Mouse (Mus musculus): ENCODE results near the gene Ckb. TPM values are rescaled to one million over a fixed set of nuclear protein-coding genes. Genes with fewer than 3 reads are reported as not detected.

Ckb gene
- polyA plus RNA-seq, 2 experiments: 26.1 to 26.5 TPM

DNA sequence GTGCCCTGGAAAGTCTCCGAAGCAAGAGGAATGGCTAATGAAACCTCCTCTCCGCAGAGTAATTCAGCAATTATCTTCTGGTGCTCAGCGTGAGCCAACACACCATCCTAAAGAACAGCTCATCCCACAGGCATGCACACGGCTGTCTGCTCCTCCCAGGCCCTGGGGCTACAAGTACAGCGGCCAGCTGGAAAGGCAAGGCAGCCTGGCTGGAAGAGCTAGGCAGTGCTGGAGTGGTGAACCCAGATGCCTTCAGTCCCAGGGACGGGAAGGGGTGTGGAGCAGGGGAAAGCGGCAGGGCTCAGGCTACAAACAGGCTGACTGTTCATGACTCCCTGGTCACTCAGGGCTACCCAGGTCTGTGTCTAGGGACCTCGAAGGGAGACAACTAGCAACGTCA lies 32.5 kb upstream of the Ckb start:
- Histone ChIP-seq H3K9me3 (ENCODE audit: control insufficient read depth, low read length) (no peaks in the 10 kb centered on the region), H3K4me3 (ENCODE audit: insufficient read depth in 1 of 2, low read depth in 2 of 2, low read length in 2 of 2) (no peak overlapping the region), H3K4me1 (replicated peaks; ENCODE audit: control insufficient read depth in 2 of 2, insufficient read depth in 2 of 2, low read length in 1 of 2) (no peaks in the 10 kb centered on the region), H3K9ac (replicated peaks) (no peak overlapping the region), H3K4me2 (ENCODE audit: low read depth) (no peak overlapping the region), H3K27me3 (ENCODE audit: control insufficient read depth, insufficient read depth, low read length) (no peaks in the 10 kb centered on the region), H3K36me3 (replicated peaks; ENCODE audit: control insufficient read depth, insufficient read depth, low read depth) (peaks cover 6% of the 10 kb centered on the region), H3K27ac (no peak overlapping the region)
- no peak for TF ChIP-seq CTCF (IDR thresholded peaks at IDR 0.05; ENCODE audit: low read depth)
- TF ChIP-seq EP300 (IDR thresholded peaks at IDR 0.05; ENCODE audit: low read depth): no peak
- DNase-seq (ENCODE audit: low read depth in 3 of 3, low spot score in 3 of 3) (no peak), ATAC-seq (ENCODE audit: insufficient read depth) (no peak)
- 62% methylated on average over 9 of the region's 9 CpGs for WGBS (ENCODE audit: insufficient replicate concordance)

DNA sequence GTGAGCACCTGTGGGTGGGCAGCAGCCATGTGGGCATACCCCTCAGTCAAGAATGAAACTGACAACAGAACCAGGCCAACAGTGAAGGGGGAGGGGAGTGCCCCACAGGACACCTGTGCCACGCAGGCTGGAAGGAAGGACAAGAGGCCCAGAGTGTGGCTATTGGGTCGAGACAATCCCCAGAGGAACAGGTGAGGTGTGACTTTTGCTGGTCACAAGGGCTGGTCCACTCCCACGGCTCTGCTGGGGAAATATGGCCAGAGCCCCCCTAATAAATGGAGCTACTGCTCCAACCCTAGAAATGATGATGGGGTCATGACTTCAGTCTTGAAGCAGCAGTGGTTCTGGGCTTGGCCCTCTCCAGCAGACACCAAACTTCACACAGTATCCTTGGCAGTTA lies 31.2 kb upstream of the Ckb start:
- Histone ChIP-seq H3K4me3 (ENCODE audit: insufficient read depth in 1 of 2, low read depth in 2 of 2, low read length in 2 of 2) (no peak overlapping the region), H3K27me3 (ENCODE audit: control insufficient read depth, insufficient read depth, low read length) (no peaks in the 10 kb centered on the region), H3K4me2 (ENCODE audit: low read depth) (no peak overlapping the region), H3K4me1 (replicated peaks; ENCODE audit: control insufficient read depth in 2 of 2, insufficient read depth in 2 of 2, low read length in 1 of 2) (no peaks in the 10 kb centered on the region), H3K36me3 (replicated peaks; ENCODE audit: control insufficient read depth, insufficient read depth, low read depth) (no peaks in the 10 kb centered on the region), H3K9me3 (ENCODE audit: control insufficient read depth, low read length) (no peaks in the 10 kb centered on the region), H3K9ac (replicated peaks) (no peak overlapping the region), H3K27ac (no peak overlapping the region)
- no peak for DNase-seq (ENCODE audit: low read depth in 3 of 3, low spot score in 3 of 3)
- 64% methylated on average over 3 of the region's 3 CpGs for whole genome bisulfite sequencing (ENCODE audit: insufficient replicate concordance)
- TF ChIP-seq EP300 (IDR thresholded peaks at IDR 0.05; ENCODE audit: low read depth): no peak
- TF ChIP-seq CTCF (IDR thresholded peaks at IDR 0.05; ENCODE audit: low read depth): no peak
- ATAC-seq (ENCODE audit: insufficient read depth): no peak

DNA sequence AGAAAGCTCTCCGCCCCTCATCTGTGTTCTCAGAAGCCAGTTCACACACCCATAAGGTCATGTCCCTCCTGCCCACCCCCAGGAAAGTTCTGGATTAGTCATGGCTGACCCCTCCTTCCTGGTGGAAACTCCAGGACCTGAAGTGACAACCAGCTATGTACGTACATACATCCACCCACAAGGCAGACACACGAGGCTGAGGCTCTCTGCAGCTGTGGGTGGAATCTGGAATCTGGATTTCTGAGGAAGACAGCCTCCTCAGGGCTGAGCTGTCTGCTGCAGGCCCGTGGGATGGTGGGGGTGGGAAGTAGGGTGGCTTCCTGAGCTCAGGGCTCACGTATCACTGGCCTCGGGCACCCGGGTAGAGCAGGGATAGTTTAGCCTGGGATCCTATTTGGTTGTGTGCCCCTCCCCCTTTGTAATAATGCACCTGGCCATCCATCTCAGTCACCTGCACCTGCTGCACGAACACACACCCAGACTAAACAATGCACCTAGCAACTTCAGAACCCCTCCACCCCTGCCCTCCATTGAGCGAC lies 28.9 kb upstream of the Ckb start:
- H3K27me3 ChIP-seq (ENCODE audit: control insufficient read depth, insufficient read depth, low read length): no peaks in the 10 kb centered on the region
- WGBS (ENCODE audit: insufficient replicate concordance): 58% methylated on average over 9 of the region's 9 CpGs
- H3K9me3 ChIP-seq (ENCODE audit: control insufficient read depth, low read length): no peaks in the 10 kb centered on the region
- no peak overlapping the region for H3K27ac ChIP-seq
- no peak overlapping the region for H3K4me2 ChIP-seq (ENCODE audit: low read depth)
- TF ChIP-seq CTCF (IDR thresholded peaks at IDR 0.05; ENCODE audit: low read depth) (no peak), EP300 (IDR thresholded peaks at IDR 0.05; ENCODE audit: low read depth) (no peak)
- ATAC-seq (ENCODE audit: insufficient read depth) (no peak), DNase-seq (ENCODE audit: low read depth in 3 of 3, low spot score in 3 of 3) (no peak)
- no peak overlapping the region for H3K4me3 ChIP-seq (ENCODE audit: insufficient read depth in 1 of 2, low read depth in 2 of 2, low read length in 2 of 2)
- no peaks in the 10 kb centered on the region for H3K4me1 ChIP-seq (replicated peaks; ENCODE audit: control insufficient read depth in 2 of 2, insufficient read depth in 2 of 2, low read length in 1 of 2)
- no peak overlapping the region for H3K9ac ChIP-seq (replicated peaks)
- no peaks in the 10 kb centered on the region for H3K36me3 ChIP-seq (replicated peaks; ENCODE audit: control insufficient read depth, insufficient read depth, low read depth)

DNA sequence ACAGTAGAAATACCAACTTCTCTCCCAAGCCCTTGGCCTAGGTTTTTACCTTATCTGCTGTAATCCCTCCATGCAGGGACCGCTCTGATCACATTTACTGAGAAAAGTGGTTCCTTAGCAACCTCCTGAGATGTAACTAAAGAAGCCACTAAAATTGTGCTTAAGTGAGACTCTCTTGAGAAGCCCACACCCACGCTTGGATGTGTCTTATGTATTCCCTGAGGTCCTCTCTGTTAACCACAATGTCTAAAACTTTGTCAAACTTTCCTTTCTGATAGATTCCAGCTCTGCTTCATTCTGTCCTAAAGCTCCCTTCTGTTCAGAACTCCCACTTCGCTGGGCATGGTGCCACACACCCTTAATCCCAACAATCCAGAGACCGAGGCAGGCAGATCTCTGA lies 27.4 kb upstream of the Ckb start:
- no peak for TF ChIP-seq EP300 (IDR thresholded peaks at IDR 0.05; ENCODE audit: low read depth)
- TF ChIP-seq CTCF (IDR thresholded peaks at IDR 0.05; ENCODE audit: low read depth): no peak
- no peak overlapping the region for H3K4me2 ChIP-seq (ENCODE audit: low read depth)
- H3K4me3 ChIP-seq (ENCODE audit: insufficient read depth in 1 of 2, low read depth in 2 of 2, low read length in 2 of 2): no peak overlapping the region
- DNase-seq (ENCODE audit: low read depth in 3 of 3, low spot score in 3 of 3) (no peak), ATAC-seq (ENCODE audit: insufficient read depth) (no peak)
- H3K4me1 ChIP-seq (replicated peaks; ENCODE audit: control insufficient read depth in 2 of 2, insufficient read depth in 2 of 2, low read length in 1 of 2): no peaks in the 10 kb centered on the region
- no peak overlapping the region for H3K9ac ChIP-seq (replicated peaks)
- no peaks in the 10 kb centered on the region for H3K36me3 ChIP-seq (replicated peaks; ENCODE audit: control insufficient read depth, insufficient read depth, low read depth)
- WGBS (ENCODE audit: insufficient replicate concordance): 67% methylated on average over 4 of the region's 4 CpGs
- H3K27ac ChIP-seq: no peak overlapping the region
- H3K27me3 ChIP-seq (ENCODE audit: control insufficient read depth, insufficient read depth, low read length): no peaks in the 10 kb centered on the region
- no peaks in the 10 kb centered on the region for H3K9me3 ChIP-seq (ENCODE audit: control insufficient read depth, low read length)

DNA sequence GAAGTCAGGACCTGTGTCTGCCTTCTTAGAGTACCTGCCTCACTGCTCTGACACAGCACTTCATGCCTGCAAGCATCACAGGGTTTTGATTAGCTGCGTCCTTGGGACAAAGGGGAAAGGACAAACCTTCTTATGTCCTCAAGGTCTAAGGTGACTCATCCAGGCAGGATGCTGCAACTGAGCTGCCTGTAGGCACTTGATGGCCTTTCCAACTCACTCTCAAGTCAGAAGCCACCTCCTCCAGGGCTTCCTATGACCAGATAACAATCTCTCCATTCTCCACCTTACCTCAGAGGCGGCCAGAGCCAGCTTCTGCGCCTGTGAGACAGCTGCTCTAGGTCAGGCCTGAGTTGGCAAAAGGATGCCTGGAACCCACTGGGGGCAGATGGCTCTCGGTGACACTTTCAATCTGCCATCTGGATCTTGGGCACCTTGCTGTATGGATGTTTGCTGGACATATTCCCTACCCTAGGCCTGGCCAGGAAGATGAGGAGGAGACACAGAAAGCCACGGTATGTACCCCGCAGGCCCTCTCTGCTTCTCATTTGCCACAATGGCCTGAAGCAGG lies 26.3 kb upstream of the Ckb start:
- no peaks in the 10 kb centered on the region for H3K9me3 ChIP-seq (ENCODE audit: control insufficient read depth, low read length)
- no peak overlapping the region for H3K4me2 ChIP-seq (ENCODE audit: low read depth)
- peaks cover 2 to 10% of the 10 kb centered on the region in 2 experiments for H3K4me1 ChIP-seq (replicated peaks; ENCODE audit: control insufficient read depth in 2 of 2, insufficient read depth in 2 of 2, low read length in 1 of 2)
- H3K9ac ChIP-seq (replicated peaks): no peak overlapping the region
- TF ChIP-seq CTCF (IDR thresholded peaks at IDR 0.05; ENCODE audit: low read depth): no peak
- H3K36me3 ChIP-seq (replicated peaks; ENCODE audit: control insufficient read depth, insufficient read depth, low read depth): no peaks in the 10 kb centered on the region
- H3K27ac ChIP-seq: no peak overlapping the region
- H3K4me3 ChIP-seq (ENCODE audit: insufficient read depth in 1 of 2, low read depth in 2 of 2, low read length in 2 of 2): no peak overlapping the region
- ATAC-seq (ENCODE audit: insufficient read depth): no peak
- no peak for DNase-seq (ENCODE audit: low read depth in 3 of 3, low spot score in 3 of 3)
- WGBS (ENCODE audit: insufficient replicate concordance): 62% methylated on average over 6 of the region's 6 CpGs
- no peaks in the 10 kb centered on the region for H3K27me3 ChIP-seq (ENCODE audit: control insufficient read depth, insufficient read depth, low read length)

Data from liver, embryonic 14.5 days (tissue).